Mouse (Mus musculus) heart, embryonic 13.5 days (tissue): ENCODE data around the gene Taf3. TPM values are rescaled to one million over a fixed set of nuclear protein-coding genes. Genes with fewer than 3 reads are reported as not detected.

Source experiments
- ATAC-seq: fragments of 200-750 bp; cut with Nextera tagmentation; 2 replicates; pipeline ENCODE4 v1.8.0; 2017; ENCODE audit warnings: moderate TSS enrichment; ENCODE audit not compliant: insufficient number of reproducible peaks, low FRiP score, low TSS enrichment; ENCODE audit errors: extremely low read depth
- H3K27ac ChIP-seq: fragments of 300-500 bp; sonication (generic); replicated peaks from 2 replicates; pipeline ENCODE4 v1.5.1; 2015; ENCODE audit warnings: moderate library complexity, mild to moderate bottlenecking, inconsistent platforms
- H3K27me3 ChIP-seq: fragments of 300-500 bp; sonication (generic); replicated peaks from 2 replicates; pipeline ENCODE4 v1.6.1; 2015; ENCODE audit warnings: mild to moderate bottlenecking, inconsistent platforms
- H3K36me3 ChIP-seq: fragments of 300-500 bp; sonication (generic); 2 replicates; pipeline ENCODE4 v1.6.1; 2015; ENCODE audit warnings: mild to moderate bottlenecking, inconsistent platforms
- H3K4me1 ChIP-seq: fragments of 300-500 bp; sonication (generic); 2 replicates; pipeline ENCODE4 v1.6.1; 2015; ENCODE audit warnings: inconsistent platforms
- H3K4me2 ChIP-seq: fragments of 300-500 bp; sonication (generic); 2 replicates; pipeline ENCODE4 v1.6.1; 2015; ENCODE audit warnings: inconsistent platforms, mild to moderate bottlenecking, moderate library complexity
- H3K4me3 ChIP-seq: fragments of 300-500 bp; sonication (generic); 2 replicates; pipeline ENCODE4 v1.5.1; 2015; ENCODE audit warnings: moderate library complexity, mild to moderate bottlenecking, inconsistent platforms
- H3K9ac ChIP-seq: fragments of 300-500 bp; sonication (generic); 2 replicates; pipeline ENCODE4 v1.6.1; 2015; ENCODE audit warnings: inconsistent platforms, mild to moderate bottlenecking, moderate library complexity
- H3K9me3 ChIP-seq: fragments of 300-500 bp; sonication (generic); 2 replicates; pipeline ENCODE4 v1.6.1; 2016; ENCODE audit warnings: inconsistent platforms
- WGBS: fragments of 180-500 bp; shearing (Covaris S2); methylation state at CpG from one replicate; pipeline ENCODE4 v1.1.7; 2015; ENCODE audit warnings: mixed read lengths; 5-methylcytosine and 5-hydroxymethylcytosine counted together
- polyA plus RNA-seq: library from polyadenylated mRNA; unstranded; fragments of >200 nt; fragmentation: Nextera tagmentation; extraction: Ambion mirVana; gene quantifications from 2 replicates; pipeline ENCODE4 v1.2.1, GENCODE M21; 2015

Taf3 gene
- 8.0 and 8.8 TPM in 2 replicates for polyA plus RNA-seq

GRCm38 (mm10) chr2:10048461-10048860 lies at the start of gene Taf3:
Gene Taf3, minus strand, starts transcription at chr2:10048596.
- peak within 1 kb of the TSS; percentile 89 for H3K9ac ChIP-seq
- no peaks in the 10 kb centered on the region for H3K27me3 ChIP-seq
- peak within 1 kb of the TSS; percentile 41 for H3K27ac ChIP-seq
- H3K4me2 ChIP-seq = peak within 1 kb of the TSS; percentile 89
- peak within 1 kb of the TSS; percentile 78 for H3K4me3 ChIP-seq
- H3K36me3 ChIP-seq = no peaks in the 10 kb centered on the region
- peaks cover 15% of the 10 kb centered on the region for H3K4me1 ChIP-seq
- peak; percentile 89 for ATAC-seq
- under 1% methylated on average over 36 of the region's 36 CpGs for WGBS
- H3K9me3 ChIP-seq = no peaks in the 10 kb centered on the region

GRCm38 (mm10) chr2:10094327-10095100 lies 46.1 kb upstream of the Taf3 start:
- Histone ChIP-seq H3K27me3 (no peaks in the 10 kb centered on the region), H3K9ac (no peak overlapping the region), H3K27ac (no peak overlapping the region), H3K4me1 (no peaks in the 10 kb centered on the region), H3K4me2 (no peak overlapping the region), H3K9me3 (no peaks in the 10 kb centered on the region), H3K36me3 (peaks cover 45% of the 10 kb centered on the region), H3K4me3 (no peak overlapping the region)
- WGBS = 85% methylated on average over 14 of the region's 14 CpGs
- no peak for ATAC-seq

- Histone ChIP-seq H3K9ac (no peak overlapping the region), H3K9me3 (no peaks in the 10 kb centered on the region)
- ATAC-seq = no peak
These were observed 39.0 kb upstream of the Taf3 start for GRCm38 (mm10) chr2:10087256-10087850.

GRCm38 (mm10) chr2:10082737-10083136 lies 34.3 kb upstream of the Taf3 start:
- no peaks in the 10 kb centered on the region for H3K27me3 ChIP-seq
- no peak overlapping the region for H3K27ac ChIP-seq
- peaks cover 40% of the 10 kb centered on the region for H3K36me3 ChIP-seq
- peaks cover 35% of the 10 kb centered on the region for H3K4me1 ChIP-seq
- H3K4me2 ChIP-seq = no peak overlapping the region
- WGBS = 70% methylated on average over 1 of the region's 1 CpGs
- ATAC-seq = no peak
- no peaks in the 10 kb centered on the region for H3K9me3 ChIP-seq
- H3K4me3 ChIP-seq = no peak overlapping the region
- no peak overlapping the region for H3K9ac ChIP-seq

More at GRCm38 (mm10) chr2:10087256-10087850, 39.0 kb upstream of the Taf3 start:
- Histone ChIP-seq H3K27ac (no peak overlapping the region), H3K4me2 (no peak overlapping the region), H3K4me1 (peaks cover 9% of the 10 kb centered on the region), H3K36me3 (peaks cover 78% of the 10 kb centered on the region), H3K27me3 (no peaks in the 10 kb centered on the region), H3K4me3 (no peak overlapping the region)
- 84% methylated on average over 8 of the region's 8 CpGs for WGBS

- no peaks in the 10 kb centered on the region for H3K9me3 ChIP-seq
- WGBS = 87% methylated on average over 5 of the region's 5 CpGs
- no peak overlapping the region for H3K27ac ChIP-seq
- no peak for ATAC-seq
- H3K4me3 ChIP-seq = peak overlapping the region; percentile 89
- peaks cover 46% of the 10 kb centered on the region for H3K4me1 ChIP-seq
- H3K27me3 ChIP-seq = no peaks in the 10 kb centered on the region
- peak overlapping the region; percentile 88 for H3K9ac ChIP-seq
- H3K36me3 ChIP-seq = peaks cover 28% of the 10 kb centered on the region
- peak overlapping the region; percentile 88 for H3K4me2 ChIP-seq
These were observed 33.2 kb upstream of the Taf3 start for GRCm38 (mm10) chr2:10081453-10082080.

GRCm38 (mm10) chr2:10080310-10081010 lies 32.1 kb upstream of the Taf3 start, which contains the start of the genes Atp5c1 and Kin:
Gene Atp5c1, minus strand, starts transcription at chr2:10080510.
Gene Kin, plus strand, starts transcription at chr2:10080593.
- H3K9me3 ChIP-seq = no peaks in the 10 kb centered on the region
- H3K36me3 ChIP-seq = peaks cover 27% of the 10 kb centered on the region
- peak; percentile 92 for ATAC-seq
- peaks cover 57% of the 10 kb centered on the region for H3K4me1 ChIP-seq
- H3K9ac ChIP-seq = peak within 1 kb of the TSS; percentile 99
- H3K4me3 ChIP-seq = peak within 1 kb of the TSS; percentile 89
- H3K27ac ChIP-seq = peak within 1 kb of the TSS; percentile 96
- WGBS = under 1% methylated on average over 61 of the region's 61 CpGs
- H3K27me3 ChIP-seq = no peaks in the 10 kb centered on the region
- peak within 1 kb of the TSS; percentile 88 for H3K4me2 ChIP-seq

GRCm38 (mm10) chr2:10079745-10080309 lies 31.4 kb upstream of the Taf3 start:
- Histone ChIP-seq H3K4me2 (peak overlapping the region; percentile 80), H3K36me3 (peaks cover 30% of the 10 kb centered on the region), H3K27me3 (no peaks in the 10 kb centered on the region), H3K9me3 (no peaks in the 10 kb centered on the region), H3K9ac (peak overlapping the region; percentile 99), H3K27ac (peak overlapping the region; percentile 96), H3K4me1 (peaks cover 60% of the 10 kb centered on the region), H3K4me3 (peak overlapping the region; percentile 89)
- under 1% methylated on average over 28 of the region's 28 CpGs for WGBS
- peak; percentile 37; the same call in 1 of the 2 replicates for ATAC-seq

GRCm38 (mm10) chr2:10076675-10077074 lies 28.3 kb upstream of the Taf3 start:
- no peak overlapping the region for H3K27ac ChIP-seq
- peak overlapping the region; percentile 56; the same call in 1 of the 2 replicates for H3K9ac ChIP-seq
- no peak for ATAC-seq
- peaks cover 35% of the 10 kb centered on the region for H3K36me3 ChIP-seq
- no peaks in the 10 kb centered on the region for H3K9me3 ChIP-seq
- H3K27me3 ChIP-seq = no peaks in the 10 kb centered on the region
- 0 out of 2 replicates have a peak overlapping the region, but pooled peaks have one; percentile 9 for H3K4me3 ChIP-seq
- H3K4me1 ChIP-seq = peaks cover 76% of the 10 kb centered on the region
- peak overlapping the region; percentile 80 for H3K4me2 ChIP-seq
- 79% methylated on average over 8 of the region's 8 CpGs for WGBS

GRCm38 (mm10) chr2:10074470-10074869 lies 26.1 kb upstream of the Taf3 start:
- WGBS = 64% methylated on average over 7 of the region's 7 CpGs
- no peak overlapping the region for H3K9ac ChIP-seq
- H3K36me3 ChIP-seq = peaks cover 53% of the 10 kb centered on the region
- H3K4me3 ChIP-seq = no peak overlapping the region
- no peaks in the 10 kb centered on the region for H3K9me3 ChIP-seq
- H3K27me3 ChIP-seq = no peaks in the 10 kb centered on the region
- H3K4me1 ChIP-seq = peaks cover 71% of the 10 kb centered on the region
- no peak for ATAC-seq
- no peak overlapping the region for H3K4me2 ChIP-seq
- no peak overlapping the region for H3K27ac ChIP-seq

GRCm38 (mm10) chr2:10071751-10072150 lies 23.4 kb upstream of the Taf3 start:
- Histone ChIP-seq H3K4me2 (no peak overlapping the region), H3K27me3 (no peaks in the 10 kb centered on the region), H3K27ac (no peak overlapping the region), H3K4me3 (no peak overlapping the region), H3K9ac (no peak overlapping the region), H3K9me3 (no peaks in the 10 kb centered on the region), H3K36me3 (peaks cover 79% of the 10 kb centered on the region), H3K4me1 (peaks cover 47% of the 10 kb centered on the region)
- ATAC-seq = no peak
- 81% methylated on average over 7 of the region's 7 CpGs for WGBS
